Mouse (Mus musculus): ENCODE results near the gene Spint4.

Gene Spint4

GRCm38 (mm10) chr2:164733259-164733658 is 35.0 kb downstream of the Spint4 start:
- no peak for DNase-seq (ENCODE audit: low spot score)

GRCm38 (mm10) chr2:164734839-164735238 is 36.5 kb downstream of the Spint4 start:
- no peak for DNase-seq (ENCODE audit: low spot score)

- DNase-seq (ENCODE audit: low spot score): no peak
Measured at GRCm38 (mm10) chr2:164735446-164735845, 37.1 kb downstream of the Spint4 start.

GRCm38 (mm10) chr2:164737377-164738090 is 39.2 kb downstream of the Spint4 start:
- DNase-seq (ENCODE audit: low spot score): no peak

GRCm38 (mm10) chr2:164739876-164740275 is 41.6 kb downstream of the Spint4 start:
- no peak for DNase-seq (ENCODE audit: low spot score)

- no peak for DNase-seq (ENCODE audit: low spot score)
Measured at GRCm38 (mm10) chr2:164744987-164745386, 46.7 kb downstream of the Spint4 start.

- peak; percentile 89 for DNase-seq (ENCODE audit: low spot score)
Measured at GRCm38 (mm10) chr2:164745843-164746479, 47.7 kb downstream of the Spint4 start, which contains the start of the genes Wfdc3 and Dnttip1. TSS of gene Wfdc3 (minus strand) at chr2:164745931. TSS of gene Dnttip1 (plus strand) at chr2:164745983.

- DNase-seq (ENCODE audit: low spot score): no peak
Measured at GRCm38 (mm10) chr2:164746693-164747092, 48.4 kb downstream of the Spint4 start.

- no peak for DNase-seq (ENCODE audit: low spot score)
Measured at GRCm38 (mm10) chr2:164748191-164748590, 49.9 kb downstream of the Spint4 start.

- DNase-seq (ENCODE audit: low spot score): no peak
Measured at GRCm38 (mm10) chr2:164748991-164749390, 50.7 kb downstream of the Spint4 start.
